Mouse (Mus musculus) urinary bladder, postnatal 14 days (tissue): ENCODE data around the gene Rgl3.

Source experiments
- DNase-seq: peaks from one replicate; pipeline ENCODE4 v3.0.0; 2021; ENCODE audit warnings: low spot score

The Rgl3 gene

GRCm38 (mm10) chr9:21989230-21990110 is at the start of gene Rgl3:
Gene Rgl3 (minus strand): TSS chr9:21989446.
- peak; percentile 70 for DNase-seq

- no peak for DNase-seq
Observed at GRCm38 (mm10) chr9:22037826-22038225, 48.6 kb upstream of the Rgl3 start.

DNA sequence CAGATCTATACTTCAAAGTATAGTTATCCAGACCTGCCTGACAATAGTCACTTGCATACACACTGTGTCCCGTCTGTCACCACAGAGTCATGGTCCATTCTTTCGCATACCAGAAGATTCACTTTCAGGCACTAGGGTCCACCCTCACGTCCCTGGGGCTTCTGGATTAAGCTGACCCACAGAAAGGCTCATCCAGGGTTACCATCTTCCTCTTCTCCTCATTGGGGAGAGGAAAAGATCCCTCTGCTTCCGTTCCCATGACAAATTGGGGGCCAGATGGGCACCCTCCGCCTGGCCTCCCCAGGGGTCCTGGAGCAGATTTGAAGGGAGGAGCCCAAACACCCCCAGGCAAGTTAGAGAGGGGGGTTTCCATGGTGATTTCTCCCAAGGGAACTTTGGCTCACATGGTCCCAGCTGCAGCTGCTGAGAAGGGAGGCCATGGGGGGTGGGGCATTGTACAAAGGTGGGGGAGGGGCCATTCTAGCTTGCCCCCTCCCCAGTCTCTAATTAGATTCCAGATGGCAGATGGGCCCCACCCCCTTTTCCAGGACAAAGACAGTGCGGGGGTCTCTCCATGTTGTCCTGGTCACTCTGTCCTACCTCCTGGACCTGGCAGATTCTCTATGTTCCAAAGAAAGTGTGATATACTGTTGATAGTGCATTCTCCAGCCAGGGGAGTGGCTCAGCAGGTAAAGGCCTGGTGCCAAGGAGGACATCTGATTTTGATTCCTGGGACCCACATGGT is 46.2 kb upstream of the Rgl3 start:
- no peak for DNase-seq

DNA sequence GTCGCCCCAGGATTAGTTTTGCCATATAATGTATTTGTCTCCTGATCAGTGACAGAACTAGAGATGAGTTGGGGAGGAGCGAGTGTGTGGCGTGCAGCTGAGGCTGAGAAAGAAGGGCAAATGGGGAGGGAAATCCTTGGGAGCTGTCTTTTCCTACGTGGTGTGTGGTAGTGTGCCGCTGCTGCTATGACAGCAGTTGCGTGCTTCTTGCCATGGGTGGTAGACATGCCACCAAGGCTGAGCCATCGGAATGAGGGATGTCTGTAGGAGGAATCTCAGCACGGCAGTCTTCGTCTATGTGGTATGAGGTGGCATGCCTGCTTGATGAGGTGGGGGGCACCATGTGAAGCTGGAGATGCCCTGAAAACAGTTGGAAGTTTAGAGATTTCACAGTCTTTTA is 41.1 kb upstream of the Rgl3 start:
- no peak for DNase-seq

GRCm38 (mm10) chr9:22028467-22028866 is 39.2 kb upstream of the Rgl3 start:
- DNase-seq, result no peak

- no peak for DNase-seq
Observed at GRCm38 (mm10) chr9:22024592-22024991, 35.3 kb upstream of the Rgl3 start.

GRCm38 (mm10) chr9:22017208-22017825 is 28.1 kb upstream of the Rgl3 start:
- DNase-seq, result no peak

GRCm38 (mm10) chr9:22016245-22016644 is 27.0 kb upstream of the Rgl3 start:
- no peak for DNase-seq

- DNase-seq, result no peak
Observed at GRCm38 (mm10) chr9:22012731-22013130, 23.5 kb upstream of the Rgl3 start.

GRCm38 (mm10) chr9:22011055-22011454 is 21.8 kb upstream of the Rgl3 start:
- DNase-seq, result no peak

GRCm38 (mm10) chr9:22004546-22004945 is 15.3 kb upstream of the Rgl3 start:
- DNase-seq, result no peak

DNA sequence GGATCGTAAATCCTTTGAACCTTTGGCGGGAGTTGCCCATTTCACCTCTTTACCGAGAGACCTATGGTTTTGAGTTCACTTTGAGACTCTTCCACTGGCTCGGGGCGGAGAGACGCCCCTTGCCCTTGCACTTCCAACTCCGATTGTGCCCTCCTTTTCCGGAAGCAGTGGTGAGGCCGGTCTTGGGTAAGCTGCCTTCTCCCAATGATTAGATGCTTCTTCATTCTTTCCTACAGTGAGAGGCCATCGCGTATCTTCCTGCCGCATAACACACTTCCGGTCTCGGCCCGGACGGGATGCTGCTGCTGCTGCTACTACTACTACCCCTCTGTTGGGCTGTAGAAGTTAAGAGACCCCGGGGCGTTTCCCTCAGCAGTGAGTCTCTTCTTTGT is 13.9 kb upstream of the Rgl3 start:
- peak; percentile 17 for DNase-seq

- DNase-seq, result peak; percentile 100
Observed at GRCm38 (mm10) chr9:22002194-22003162, 13.2 kb upstream of the Rgl3 start, which contains the start of the genes Ccdc151 and Prkcsh. Gene Ccdc151 (minus strand): TSS chr9:22002634. Gene Prkcsh (plus strand): TSS chr9:22002806.

GRCm38 (mm10) chr9:22001633-22002032 is 12.4 kb upstream of the Rgl3 start:
- no peak for DNase-seq

DNA sequence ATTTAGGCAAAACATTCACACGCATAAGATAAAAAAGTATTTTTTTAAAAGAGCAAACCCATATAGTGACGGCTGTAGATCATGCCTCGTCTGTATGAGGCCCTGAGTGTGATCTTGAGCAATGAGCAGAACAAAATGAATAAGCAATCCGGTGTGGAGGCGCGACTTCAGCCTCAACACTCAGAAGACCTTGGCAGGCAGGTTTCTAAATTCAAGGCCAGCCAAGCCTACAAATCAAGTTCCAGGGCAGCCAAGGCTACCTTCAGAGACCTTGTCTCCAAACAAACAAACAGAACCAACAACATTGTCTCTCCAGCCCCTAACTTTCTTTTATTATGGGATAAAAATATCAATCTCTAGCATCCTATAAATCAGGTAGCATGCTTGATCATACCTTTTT is 11.1 kb upstream of the Rgl3 start:
- no peak for DNase-seq

DNA sequence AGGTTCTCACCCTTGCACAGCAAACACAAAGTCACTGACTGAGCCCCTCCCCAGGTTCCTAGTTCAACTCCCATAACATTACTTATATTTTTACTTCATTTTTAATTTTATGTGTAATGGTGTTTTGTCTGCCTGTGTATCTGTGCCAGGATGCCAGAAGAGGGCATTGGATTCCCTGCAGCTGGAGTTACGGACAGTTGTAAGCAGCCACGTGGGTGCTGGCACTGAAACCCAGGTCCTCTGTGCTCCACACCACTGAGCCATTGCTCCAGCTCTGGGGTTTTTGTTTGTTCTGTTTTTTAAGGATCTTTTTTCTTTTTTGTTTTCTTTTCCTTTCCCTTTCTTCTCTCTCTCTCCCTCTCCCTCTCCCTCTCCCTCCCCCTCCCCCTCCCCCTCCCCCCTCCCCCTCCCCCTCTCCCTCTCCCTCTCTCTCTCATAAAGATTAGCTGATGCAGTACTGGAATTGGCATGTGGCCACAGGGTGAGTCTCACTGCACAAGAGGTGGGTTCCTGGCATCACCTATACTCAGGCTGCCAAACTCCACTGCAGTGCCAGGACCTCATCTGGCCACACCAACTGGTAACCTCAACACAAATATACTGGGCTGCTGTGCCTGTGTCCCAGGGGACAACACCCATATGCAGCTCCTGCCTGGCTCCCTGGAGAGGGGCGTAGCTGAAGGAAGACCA is 7.1 kb upstream of the Rgl3 start:
- DNase-seq, result no peak

DNA sequence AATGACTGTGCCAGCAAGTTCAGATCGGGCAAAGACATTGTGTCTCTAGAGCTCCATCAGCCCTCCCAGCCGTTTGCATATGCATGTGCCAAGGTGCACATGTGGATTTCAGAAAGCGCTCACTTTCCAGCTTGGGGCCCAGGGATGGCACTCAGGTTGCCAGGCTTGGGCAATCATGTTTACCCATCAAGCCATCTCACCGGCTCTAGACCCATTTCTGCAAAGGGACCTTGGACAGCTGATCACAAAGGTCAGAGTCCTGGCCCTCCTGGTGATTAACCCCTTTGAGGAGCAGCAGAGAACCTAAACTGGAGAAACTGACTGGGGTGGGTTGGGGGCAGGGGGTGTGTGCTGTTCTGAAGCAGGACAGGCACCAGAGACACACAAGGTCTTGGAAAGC is 3.0 kb upstream of the Rgl3 start:
- DNase-seq, result no peak

GRCm38 (mm10) chr9:21988421-21989101 is 685 bp downstream of the Rgl3 start:
- DNase-seq, result peak; percentile 47

- no peak for DNase-seq
Observed at GRCm38 (mm10) chr9:21987592-21988342, 1.5 kb downstream of the Rgl3 start.

DNA sequence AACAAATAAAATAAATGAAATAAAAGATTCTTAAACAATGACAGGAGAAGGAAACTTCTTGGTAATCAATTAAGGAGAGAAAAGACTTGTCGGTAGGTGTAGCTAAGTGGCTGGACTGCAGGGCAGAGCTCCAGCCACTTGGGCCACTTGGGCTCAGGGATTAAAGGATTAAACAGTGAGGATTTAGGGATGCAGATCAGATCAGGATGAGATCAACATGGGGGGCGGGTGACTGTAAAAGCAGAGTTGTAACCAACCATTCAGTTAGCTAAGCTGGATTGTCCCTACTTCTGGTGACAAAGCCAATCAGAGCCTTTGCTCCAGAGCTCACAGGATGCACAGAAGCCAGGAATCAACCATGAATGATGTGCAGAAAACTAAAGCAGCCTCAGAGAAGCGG is 5.3 kb downstream of the Rgl3 start:
- no peak for DNase-seq
